Mouse (Mus musculus): ENCODE results near the gene Aicda.
A peak's percentile ranks its signal among the peaks of the same experiment; 100 is the strongest.

The Aicda gene

GRCm38 (mm10) chr6:122601031-122601430, 47.4 kb downstream of the Aicda start:
- DNase-seq (ENCODE audit: low read depth, low spot score), result no peak

- no peak for DNase-seq (ENCODE audit: low read depth, low spot score)
Measured at GRCm38 (mm10) chr6:122601615-122602014, 48.0 kb downstream of the Aicda start.

GRCm38 (mm10) chr6:122602242-122602991, 48.8 kb downstream of the Aicda start, which contains the start of gene Apobec1:
Apobec1 (minus strand) TSS chr6:122602444.
- DNase-seq (ENCODE audit: low read depth, low spot score), result peak; percentile 44

DNA sequence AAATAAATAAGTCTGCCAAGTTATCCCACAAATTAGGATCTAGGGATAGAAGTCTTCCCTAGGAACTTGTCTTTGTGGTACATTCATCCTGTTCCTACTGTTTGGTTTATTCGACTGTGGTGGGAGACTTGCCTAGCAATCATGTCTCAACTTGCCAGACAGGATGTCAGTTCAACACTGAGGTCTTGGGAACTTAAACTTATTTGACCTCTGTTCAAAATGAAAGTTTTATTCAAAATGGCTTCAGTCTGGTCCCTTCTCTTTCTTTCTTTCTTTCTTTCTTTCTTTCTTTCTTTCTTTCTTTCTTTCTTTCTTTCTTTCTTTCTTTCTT, 49.4 kb downstream of the Aicda start:
- DNase-seq (ENCODE audit: low read depth, low spot score), result no peak

GRCm38 (mm10) chr6:122604260-122604659, 50.7 kb downstream of the Aicda start:
- DNase-seq (ENCODE audit: low read depth, low spot score), result no peak

DNA sequence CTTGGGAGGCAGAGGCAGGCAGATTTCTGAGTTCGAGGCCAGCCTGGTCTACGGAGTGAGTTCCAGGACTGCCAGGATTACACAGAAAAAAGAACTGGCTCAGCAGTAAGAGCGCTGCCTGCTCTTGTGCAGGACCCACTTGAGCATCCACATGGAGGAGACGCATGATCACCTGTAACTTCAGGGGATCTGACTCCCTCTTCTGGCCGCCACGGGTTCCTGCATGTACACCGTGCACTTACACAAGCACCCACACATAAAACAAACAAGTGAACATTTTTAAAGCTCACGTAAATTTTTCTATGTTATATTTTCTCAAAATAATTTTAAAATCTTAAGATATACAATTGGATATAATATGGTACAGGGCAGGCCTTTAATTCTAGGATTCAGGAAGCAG, 51.9 kb downstream of the Aicda start:
- no peak for DNase-seq (ENCODE audit: low read depth, low spot score)

DNA sequence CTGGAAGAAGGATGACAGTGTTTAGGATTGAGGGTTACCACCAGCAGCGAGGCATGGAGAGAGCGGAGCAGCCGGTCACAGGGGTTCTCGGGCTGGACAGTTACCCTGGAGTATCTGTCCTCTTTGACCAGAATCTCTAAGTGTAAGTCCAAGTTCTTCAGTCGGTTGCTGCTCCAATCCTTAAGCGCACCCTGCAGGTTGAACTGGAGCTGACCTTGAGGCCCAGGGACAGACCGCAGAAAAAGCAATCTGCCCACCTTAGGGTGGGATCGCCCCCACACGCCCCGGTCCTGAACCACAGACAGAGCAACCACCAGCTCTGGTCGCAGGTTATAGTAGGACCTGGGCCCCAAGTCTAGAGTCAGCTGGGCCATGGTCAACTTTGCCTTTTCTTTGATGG, 53.1 kb downstream of the Aicda start:
- DNase-seq (ENCODE audit: low read depth, low spot score), result no peak

DNA sequence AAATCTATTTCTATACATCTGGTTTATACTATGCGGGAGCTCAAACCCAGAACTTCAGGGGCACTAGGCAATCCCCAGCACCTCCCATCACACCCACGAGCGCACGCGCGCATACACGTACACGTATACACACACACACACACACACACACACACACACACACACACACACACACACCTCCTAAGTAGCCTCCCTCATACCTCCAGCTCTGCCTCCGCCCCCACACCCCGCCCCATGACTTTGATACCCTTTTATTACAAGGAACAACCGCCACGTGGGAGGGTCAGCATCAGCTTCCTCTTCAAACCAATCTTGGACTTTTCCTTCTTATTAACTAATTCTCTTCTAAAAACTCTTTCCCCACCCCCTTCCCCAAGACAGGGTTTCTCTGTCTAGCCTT, 54.1 kb downstream of the Aicda start:
- no peak for DNase-seq (ENCODE audit: low read depth, low spot score)

- DNase-seq (ENCODE audit: low read depth, low spot score), result no peak
Measured at GRCm38 (mm10) chr6:122608434-122609376, 55.1 kb downstream of the Aicda start.

DNA sequence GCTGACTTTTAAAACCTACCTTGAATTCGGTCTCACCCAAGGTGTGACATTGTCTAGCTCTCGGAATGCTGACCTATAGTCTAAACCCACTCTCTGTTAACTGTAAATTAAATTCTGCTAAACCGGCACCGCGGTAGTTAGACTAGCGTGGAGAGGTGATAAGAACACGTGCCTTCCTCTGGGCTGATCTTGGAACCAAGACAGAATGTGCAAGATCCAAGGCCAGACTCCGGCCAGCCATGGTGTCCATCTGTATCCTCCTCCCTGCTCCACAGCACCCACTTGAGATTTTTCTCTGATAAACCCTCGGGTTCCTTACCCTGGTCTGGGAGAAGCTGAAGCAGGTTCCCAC, 55.8 kb downstream of the Aicda start:
- no peak for DNase-seq (ENCODE audit: low read depth, low spot score)

DNA sequence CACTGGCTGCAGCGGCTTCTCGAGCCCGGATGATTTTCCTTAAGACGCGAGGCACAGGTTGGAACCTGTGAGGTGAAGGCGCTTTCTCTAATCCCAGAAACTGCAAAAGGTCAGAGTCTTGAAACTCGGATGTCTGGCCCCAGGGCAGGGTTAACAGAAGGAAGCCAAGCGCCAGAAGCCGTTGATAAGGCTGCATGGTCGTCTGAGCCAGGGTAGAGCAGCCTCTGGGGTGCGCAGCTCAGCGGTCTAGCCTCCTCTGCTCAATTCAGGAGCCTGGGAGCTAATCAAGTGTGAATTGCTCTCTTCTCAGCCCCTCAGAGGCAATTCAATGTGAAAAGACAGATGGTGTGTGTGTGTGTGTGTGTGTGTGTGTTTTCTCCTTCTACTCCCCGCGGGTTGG, 56.2 kb downstream of the Aicda start, which contains the start of gene Gdf3:
TSS of gene Gdf3 (minus strand) at position 317 of the 400 bp plus-strand sequence.
- no peak for DNase-seq (ENCODE audit: low read depth, low spot score)

DNA sequence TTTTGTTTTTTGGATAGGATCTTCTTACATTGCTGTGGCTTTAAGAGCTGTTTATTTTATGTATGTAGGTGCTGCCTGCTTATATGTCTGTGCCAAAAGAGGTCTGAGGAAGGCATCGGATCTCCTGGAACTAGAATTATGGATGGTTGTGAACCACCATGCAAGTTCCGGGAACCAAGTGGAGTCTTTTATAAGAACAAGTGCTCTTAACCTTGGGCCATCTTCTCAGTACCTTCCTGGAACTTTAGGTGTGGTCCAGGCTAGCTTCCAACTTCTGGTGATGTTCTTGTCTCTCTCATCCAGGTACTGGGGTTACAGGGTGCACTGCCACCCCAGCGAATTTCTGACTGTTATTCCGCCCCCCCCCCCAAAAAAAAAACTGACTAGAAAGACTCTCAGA, 58.8 kb downstream of the Aicda start:
- no peak for DNase-seq (ENCODE audit: low read depth, low spot score)
